Mouse (Mus musculus) spleen, adult 12 weeks (tissue): Measurements from ENCODE around the gene P2ry4.

Experiments
- DNase-seq: peaks from one replicate; pipeline ENCODE4 v3.0.0; 2022; ENCODE audit warnings: low spot score

The P2ry4 gene

GRCm38 (mm10) chrX:100594791-100595190 is at the start of gene P2ry4:
P2ry4 (minus strand) TSS chrX:100594869.
- no peak for DNase-seq

DNA sequence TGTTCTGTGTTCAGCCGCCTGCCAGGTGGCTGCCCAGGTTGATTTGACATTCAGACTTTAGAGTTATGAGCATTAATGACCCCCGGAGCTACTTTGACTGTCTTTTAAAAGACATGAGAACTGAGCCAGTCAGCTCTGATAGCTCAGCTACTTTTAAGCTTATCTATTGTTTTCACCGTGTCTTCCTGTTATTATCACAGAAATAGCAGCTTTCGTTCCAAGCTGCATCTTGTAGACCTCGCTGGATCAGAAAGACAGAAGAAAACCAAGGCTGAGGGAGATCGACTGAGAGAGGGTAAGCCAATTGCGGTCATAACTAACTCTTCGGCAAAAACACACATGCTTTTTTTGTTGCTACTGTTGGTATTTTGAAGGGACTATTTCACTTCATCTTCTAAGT is 43.8 kb upstream of the P2ry4 start:
- no peak for DNase-seq

GRCm38 (mm10) chrX:100629076-100629475 is 34.4 kb upstream of the P2ry4 start:
- DNase-seq = no peak

DNA sequence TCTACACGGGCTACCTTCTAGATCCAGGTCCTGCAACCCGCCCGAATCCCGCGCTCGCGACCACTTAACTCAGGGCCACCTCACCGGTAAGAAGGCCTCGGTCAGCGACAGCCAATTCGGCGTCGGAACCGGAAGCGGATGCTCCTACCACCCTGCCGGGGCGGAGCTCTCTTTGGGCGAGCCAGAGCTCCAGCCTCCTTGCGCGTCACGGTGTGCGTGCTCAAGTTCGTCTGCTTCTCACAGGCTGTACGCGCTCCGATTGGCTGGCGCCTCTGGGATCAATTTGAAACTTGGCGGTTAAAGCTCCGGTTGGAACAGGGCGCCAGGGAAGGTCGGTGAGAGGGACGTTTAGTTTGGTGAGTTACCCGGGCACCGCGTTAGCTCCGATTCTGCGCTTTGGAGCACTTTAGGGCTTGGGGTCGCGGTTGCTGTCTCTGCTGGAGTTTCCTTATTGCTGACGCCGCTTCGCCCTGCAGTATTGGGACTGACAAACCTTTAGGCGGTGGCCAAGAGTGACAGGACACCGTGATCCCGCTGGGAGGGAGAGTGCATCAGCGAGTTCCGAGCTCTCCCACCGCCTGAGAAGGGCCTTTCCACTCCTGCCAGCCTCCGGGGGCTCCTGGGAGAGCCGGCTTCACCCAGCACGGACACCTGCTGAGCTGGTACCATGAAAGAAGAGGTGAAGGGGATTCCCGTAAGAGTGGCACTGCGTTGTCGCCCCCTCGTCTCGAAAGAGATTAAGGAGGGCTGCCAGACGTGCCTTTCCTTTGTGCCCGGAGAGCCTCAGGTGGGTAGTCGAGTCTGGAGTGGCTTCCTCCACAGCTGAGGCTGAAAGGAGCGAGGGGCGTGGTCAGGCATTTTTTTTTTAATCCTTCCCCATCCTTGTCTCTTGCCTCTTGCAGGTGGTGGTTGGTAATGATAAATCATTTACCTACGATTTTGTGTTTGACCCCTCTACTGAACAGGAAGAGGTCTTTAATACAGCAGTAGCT is 31.4 kb upstream of the P2ry4 start, which contains the start of gene Pdzd11:
Gene Pdzd11 (minus strand): TSS at position 767 of the 992 bp plus-strand sequence.
- peak; percentile 80 for DNase-seq

- no peak for DNase-seq
Observed at GRCm38 (mm10) chrX:100625546-100625801, 30.8 kb upstream of the P2ry4 start, which contains the start of gene Kif4. Kif4 (plus strand) TSS chrX:100625737.

- no peak for DNase-seq
Observed at GRCm38 (mm10) chrX:100625146-100625545, 30.5 kb upstream of the P2ry4 start.

DNA sequence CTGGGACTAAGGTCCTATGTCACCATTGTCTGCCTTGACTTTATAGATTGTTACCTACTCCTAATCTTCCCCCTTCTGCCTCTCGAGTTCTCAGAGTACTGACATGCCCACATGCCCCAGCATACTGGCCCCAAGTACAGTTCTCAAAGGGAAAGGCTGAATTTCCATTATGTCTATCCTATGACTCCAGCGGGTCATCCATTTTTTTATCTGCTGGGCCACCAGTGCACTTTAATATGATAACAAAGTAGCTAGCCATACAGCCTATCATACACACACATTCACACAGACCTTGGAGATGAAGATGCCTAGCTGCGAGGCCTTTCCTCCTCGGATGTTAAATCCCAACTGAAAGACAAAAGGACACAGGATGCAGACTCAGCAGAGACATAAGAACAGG is 29.6 kb upstream of the P2ry4 start:
- no peak for DNase-seq

GRCm38 (mm10) chrX:100621366-100621765 is 26.7 kb upstream of the P2ry4 start:
- DNase-seq = no peak

GRCm38 (mm10) chrX:100618488-100618887 is 23.8 kb upstream of the P2ry4 start:
- DNase-seq = no peak

- no peak for DNase-seq
Observed at GRCm38 (mm10) chrX:100605314-100605713, 10.6 kb upstream of the P2ry4 start, which contains the start of gene Arr3. Arr3 (plus strand) TSS chrX:100605497.

DNA sequence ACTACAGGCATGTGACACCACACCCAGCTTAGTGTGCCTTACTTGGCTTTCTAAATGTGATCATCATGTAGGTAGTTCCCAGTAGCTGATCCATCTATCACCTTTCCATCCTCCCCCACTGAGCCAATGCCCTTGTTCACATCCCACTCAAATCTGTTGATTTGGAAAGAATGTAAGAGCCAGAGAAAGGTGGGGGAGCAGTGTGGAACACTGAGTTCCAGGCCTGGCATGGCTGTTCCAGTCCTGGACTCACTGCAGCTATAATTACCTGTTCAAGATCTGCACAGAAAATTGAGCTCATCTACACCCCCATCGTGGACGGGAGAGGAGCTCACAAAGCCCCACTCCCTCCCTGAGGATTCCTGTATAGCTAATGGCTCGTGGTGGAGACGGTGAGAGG is 5.1 kb upstream of the P2ry4 start:
- DNase-seq = no peak

DNA sequence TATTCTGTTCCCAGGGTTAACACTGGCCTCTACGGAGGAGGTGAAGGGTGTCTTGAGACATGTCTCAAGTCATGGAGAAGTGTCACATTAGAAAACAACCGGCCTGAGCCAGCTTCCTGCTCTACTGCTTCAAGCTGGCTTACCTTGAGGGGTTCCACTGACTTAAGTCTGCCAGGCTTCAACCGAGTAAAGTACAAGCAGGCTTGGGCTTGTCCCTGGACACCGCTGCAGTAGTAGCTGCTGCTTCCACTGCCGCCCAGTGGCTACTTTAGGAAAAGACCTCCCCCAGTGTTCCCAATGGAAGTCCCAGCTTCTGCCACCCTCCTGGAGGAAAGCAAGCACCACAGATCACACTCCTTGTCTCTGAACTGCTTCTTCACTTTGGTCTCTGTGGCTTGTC is 2.8 kb upstream of the P2ry4 start:
- no peak for DNase-seq

DNA sequence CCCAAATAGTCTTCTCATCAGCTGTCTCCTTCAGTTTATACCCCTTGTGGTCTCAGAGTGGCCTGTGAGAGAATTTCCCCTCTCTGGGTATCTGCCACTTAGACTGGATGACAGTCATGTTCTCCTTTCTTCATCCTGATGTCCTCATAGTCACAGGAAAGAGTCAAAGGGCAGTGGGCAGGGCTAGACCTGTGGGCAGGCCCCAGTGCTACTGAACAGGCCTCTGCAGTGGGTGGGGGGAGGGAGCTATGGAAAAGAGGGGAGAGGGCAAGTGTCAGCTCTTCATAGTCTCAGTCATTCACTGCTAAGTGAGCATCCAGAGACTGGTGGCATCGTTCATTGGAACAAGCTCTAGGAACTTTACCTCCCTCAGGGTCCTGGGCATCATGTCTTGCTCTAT is 22.7 kb downstream of the P2ry4 start, which contains the start of gene Awat1:
Gene Awat1 (plus strand): TSS at position 301 of the 400 bp plus-strand sequence.
- no peak for DNase-seq

GRCm38 (mm10) chrX:100565696-100566095 is 29.0 kb downstream of the P2ry4 start:
- no peak for DNase-seq

DNA sequence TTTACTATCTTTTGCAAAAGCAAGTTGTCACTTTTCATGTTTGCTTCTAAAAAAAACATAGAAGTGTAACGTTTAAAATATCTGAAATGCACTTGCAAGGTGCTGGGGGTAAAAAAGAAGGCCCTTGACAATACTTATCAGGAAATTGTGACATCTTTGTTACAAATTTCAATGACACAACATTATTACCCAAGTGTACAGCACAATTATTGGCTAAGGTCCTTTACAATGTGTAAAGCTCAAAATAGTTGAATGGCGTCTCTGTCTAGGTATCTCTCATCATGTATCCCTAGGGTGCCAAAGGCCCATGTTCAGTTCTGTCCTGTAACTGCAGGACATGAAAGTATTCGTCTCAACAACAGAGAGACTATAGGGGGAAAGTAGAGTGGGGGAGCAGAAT is 38.6 kb downstream of the P2ry4 start:
- no peak for DNase-seq
